Mouse (Mus musculus) liver, adult 2 months (tissue): ENCODE measurements around the gene Ptprg.

ENCODE experiments used
- CTCF ChIP-seq: fragments of 200-500 bp; IDR thresholded peaks from 2 replicates; pipeline ENCODE4 v1.5.1; 2011; ENCODE audit warnings: low read depth, low read length, control low read depth
- POLR2A ChIP-seq: fragments of 200-500 bp; IDR thresholded peaks from 2 replicates; pipeline ENCODE4 v1.6.1; 2011; ENCODE audit warnings: low read length, control low read depth; ENCODE audit not compliant: insufficient read depth; ENCODE audit errors: extremely low read depth

DNA sequence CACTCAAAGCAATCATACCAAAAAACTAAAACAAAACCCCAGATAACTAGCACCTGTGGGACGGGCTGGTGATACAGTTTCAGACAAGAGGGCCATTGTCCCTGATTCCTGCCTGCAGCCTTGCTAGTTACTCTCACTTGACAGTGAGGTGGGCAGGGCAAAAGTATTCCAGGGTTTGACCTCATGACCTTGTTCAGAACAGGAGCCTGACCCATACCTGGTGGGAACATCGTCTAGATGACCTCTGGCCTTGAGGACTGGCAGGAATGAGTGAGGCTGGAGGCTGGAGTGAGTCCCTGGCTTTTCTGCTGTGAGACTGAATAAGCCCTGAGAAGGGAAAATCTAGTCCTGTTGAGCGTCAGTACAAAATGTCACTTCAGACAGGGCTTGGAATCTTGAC lies 11.1 kb downstream of the Ptprg start:
- no peak for TF ChIP-seq CTCF
- no peak for TF ChIP-seq POLR2A
